Mouse (Mus musculus) effector memory CD4-positive, alpha-beta T cell, adult 5 months (primary cell): ENCODE results near the gene Clcnkb. TPM values are rescaled to one million over a fixed set of nuclear protein-coding genes. Genes with fewer than 3 reads are reported as not detected.

Experiments
- polyA plus RNA-seq: library from polyadenylated mRNA; unstranded; fragments of 100-300 nt; shearing (Covaris generic); gene quantifications from one replicate; pipeline ENCODE4 v1.2.1, GENCODE M21; 2017

Clcnkb gene
- not detected for polyA plus RNA-seq

GRCm38 (mm10) chr4:141415924-141416323, at the start of gene Clcnkb:
Gene Clcnkb (minus strand): TSS chr4:141416014.

GRCm38 (mm10) chr4:141444451-141445327, 28.9 kb upstream of the Clcnkb start, which contains the start of gene Zbtb17:
Gene Zbtb17 (plus strand): TSS chr4:141444654.

GRCm38 (mm10) chr4:141435974-141436373, 20.2 kb upstream of the Clcnkb start, which contains the start of gene Srarp:
Gene Srarp (minus strand): TSS chr4:141436105.

GRCm38 (mm10) chr4:141420192-141420829, 4.5 kb upstream of the Clcnkb start, which contains the start of gene Hspb7:
Gene Hspb7 (plus strand): TSS chr4:141420779.

GRCm38 (mm10) chr4:141398545-141398944, 17.3 kb downstream of the Clcnkb start, which contains the start of gene Clcnka:
Gene Clcnka (minus strand): TSS chr4:141398724.

GRCm38 (mm10) chr4:141367997-141368791, 47.6 kb downstream of the Clcnkb start, which contains the start of gene Fam131c:
Gene Fam131c (plus strand): TSS chr4:141368220.

Other genes with a start within 250 kb of the Clcnkb start
- gene Rsg1, start 202.1 kb downstream of the Clcnkb start, polyA plus RNA-seq, result 2.1 TPM
- gene Arhgef19, start 176.5 kb downstream of the Clcnkb start, polyA plus RNA-seq, result not detected
- gene Epha2, start 114.8 kb downstream of the Clcnkb start, polyA plus RNA-seq, result not detected
- gene Fam131c, start 47.8 kb downstream of the Clcnkb start, polyA plus RNA-seq, result not detected
- not detected for gene Clcnka, start 17.3 kb downstream of the Clcnkb start, polyA plus RNA-seq
- not detected for gene Hspb7, start 4.8 kb upstream of the Clcnkb start, polyA plus RNA-seq
- not detected for gene Srarp, start 20.1 kb upstream of the Clcnkb start, polyA plus RNA-seq
- gene Zbtb17, start 28.6 kb upstream of the Clcnkb start, polyA plus RNA-seq, result 37.9 TPM
- 30.0 TPM for gene Spen, start 122.6 kb upstream of the Clcnkb start, polyA plus RNA-seq
- gene Fblim1, start 190.1 kb upstream of the Clcnkb start, polyA plus RNA-seq, result not detected
- 0.29 TPM for gene Tmem82, start 202.6 kb upstream of the Clcnkb start, polyA plus RNA-seq
- not detected for gene Slc25a34, start 207.8 kb upstream of the Clcnkb start, polyA plus RNA-seq
- 9.1 TPM for gene Plekhm2, start 248.9 kb upstream of the Clcnkb start, polyA plus RNA-seq